Mouse (Mus musculus) neural tube, embryonic 15.5 days (tissue): Measurements from ENCODE around the gene Mcts2. TPM values are rescaled to one million over a fixed set of nuclear protein-coding genes. Genes with fewer than 3 reads are reported as not detected.

Experiments used
- polyA plus RNA-seq: library from polyadenylated mRNA; unstranded; fragments of >200 nt; fragmentation: Nextera tagmentation; extraction: Ambion mirVana; gene quantifications from 2 replicates; pipeline ENCODE4 v1.2.1, GENCODE M21; 2015

The Mcts2 gene
- polyA plus RNA-seq, 1 experiment from 2014 or later, result 41.5 TPM

Other genes starting within 250 kb of the Mcts2 start
- not detected in 2 replicates for gene Defb23, start 222.4 kb upstream of the Mcts2 start, polyA plus RNA-seq
- gene Defb20, start 210.0 kb upstream of the Mcts2 start, polyA plus RNA-seq, result not detected in 2 replicates
- gene Defb22, start 196.9 kb upstream of the Mcts2 start, polyA plus RNA-seq, result not detected in 2 replicates
- gene Defb26, start 175.3 kb upstream of the Mcts2 start, polyA plus RNA-seq, result not detected in 2 replicates
- not detected in 2 replicates for gene Defb28, start 168.8 kb upstream of the Mcts2 start, polyA plus RNA-seq
- not detected in 2 replicates for gene Defb29, start 146.9 kb upstream of the Mcts2 start, polyA plus RNA-seq
- gene Gm17416, start 117.7 kb upstream of the Mcts2 start, polyA plus RNA-seq, result not detected in 2 replicates
- not detected in 2 replicates for gene Defb21, start 114.3 kb upstream of the Mcts2 start, polyA plus RNA-seq
- not detected in 2 replicates for gene Defb19, start 106.7 kb upstream of the Mcts2 start, polyA plus RNA-seq
- not detected in 2 replicates for gene Defb45, start 87.6 kb upstream of the Mcts2 start, polyA plus RNA-seq
- gene Defb36, start 82.7 kb upstream of the Mcts2 start, polyA plus RNA-seq, result not detected in 2 replicates
- not detected in 2 replicates for gene Defb25, start 64.0 kb upstream of the Mcts2 start, polyA plus RNA-seq
- 0.50 and 3.6 TPM in 2 replicates for gene Rem1, start 60.1 kb upstream of the Mcts2 start, polyA plus RNA-seq
- 152 and 155 TPM in 2 replicates for gene H13, start 17.6 kb upstream of the Mcts2 start, polyA plus RNA-seq
- gene Id1, start 49.2 kb downstream of the Mcts2 start, polyA plus RNA-seq, result 57.5 and 59.1 TPM in 2 replicates
- gene Cox4i2, start 67.1 kb downstream of the Mcts2 start, polyA plus RNA-seq, result 4.8 and 7.6 TPM in 2 replicates
- 119 and 125 TPM in 2 replicates for gene Bcl2l1, start 144.7 kb downstream of the Mcts2 start, polyA plus RNA-seq
- gene Tpx2, start 160.9 kb downstream of the Mcts2 start, polyA plus RNA-seq, result 11.1 and 26.9 TPM in 2 replicates
- 0.08 and 0.29 TPM in 2 replicates for gene Mylk2, start 224.3 kb downstream of the Mcts2 start, polyA plus RNA-seq
- 4.0 and 4.3 TPM in 2 replicates for gene Foxs1, start 246.2 kb downstream of the Mcts2 start, polyA plus RNA-seq